Mouse (Mus musculus): Measurements from ENCODE around the gene Pid1.

GRCm38 (mm10) chr1:84077023-84077422 is 287.0 kb downstream of the Pid1 start:
- TF ChIP-seq E2F4 (IDR thresholded peaks at IDR 0.05; ENCODE audit: insufficient replicate concordance, low read depth, low read length): no peak
- no peak for TF ChIP-seq ZNF384 (IDR thresholded peaks at IDR 0.05; ENCODE audit: low read depth, low read length)
- no peak for TF ChIP-seq CTCF (conservative IDR thresholded peaks at IDR 0.05 in 1 of 2, IDR thresholded peaks at IDR 0.05 in 1 of 2; ENCODE audit: low read depth in 2 of 2, low read length in 2 of 2)
- TF ChIP-seq UBTF (IDR thresholded peaks at IDR 0.05; ENCODE audit: low read depth, low read length): no peak
- TF ChIP-seq ZMIZ1 (IDR thresholded peaks at IDR 0.05; ENCODE audit: low read depth, low read length): no peak
- TF ChIP-seq MAX (IDR thresholded peaks at IDR 0.05; ENCODE audit: low read length): no peak
- no peak for TF ChIP-seq JUND (conservative IDR thresholded peaks at IDR 0.05; ENCODE audit: low read depth, low read length)
- no peak for TF ChIP-seq EP300 (IDR thresholded peaks at IDR 0.05; ENCODE audit: low read length)
- no peak for TF ChIP-seq POLR2A (IDR thresholded peaks at IDR 0.05; ENCODE audit: low read depth, low read length)
- no peak for TF ChIP-seq MAZ (IDR thresholded peaks at IDR 0.05; ENCODE audit: low read depth, low read length)
- TF ChIP-seq MEF2A (IDR thresholded peaks at IDR 0.05; ENCODE audit: borderline replicate concordance, low read depth, low read length): no peak
- no peak for TF ChIP-seq POLR2AphosphoS2 (IDR thresholded peaks at IDR 0.05; ENCODE audit: low read depth, low read length)
- no peak for TF ChIP-seq MAFK (IDR thresholded peaks at IDR 0.05; ENCODE audit: insufficient replicate concordance, low read length)

Measured in CH12.LX (cell line).